Mouse (Mus musculus): ENCODE results near the gene Rab10.

- TF ChIP-seq EP300 (IDR thresholded peaks at IDR 0.05; ENCODE audit: insufficient read depth, low read depth, low read length) (no peak), CTCF (IDR thresholded peaks at IDR 0.05) (no peak), POLR2A (IDR thresholded peaks at IDR 0.05; ENCODE audit: insufficient read depth, low read depth, low read length) (no peak)
Observed at GRCm38 (mm10) chr12:3223352-3223751, 86.4 kb downstream of the Rab10 start.

Data from heart, adult 2 months (tissue).